Mouse (Mus musculus) heart, postnatal 10 days (tissue): ENCODE results near the gene Srgap3. TPM values are rescaled to one million over a fixed set of nuclear protein-coding genes. Genes with fewer than 3 reads are reported as not detected.

ENCODE experiments used
- DNase-seq, 2 experiments: peaks; one replicate each; pipeline ENCODE4 v3.0.0; 2021
- intact Hi-C: fragments of 180-260 bp; cut with DNase I; formaldehyde crosslinking; loops from one replicate; pipeline ENCODE4 v1.15.1; 2025
- total RNA-seq, 2 experiments: library from RNA; stranded (reverse); gene quantifications; 2 replicates each; pipeline ENCODE4 v1.2.3; 2021

Srgap3 gene
- total RNA-seq, 2 experiments from 2014 or later: 2.6 to 2.9 TPM

- intact Hi-C loops: no loop called here
- DNase-seq: no peak
Observed at GRCm38 (mm10) chr6:112950205-112951110, 3.4 kb upstream of the Srgap3 start.

- DNase-seq: no peak
- intact Hi-C loops: no loop called here
Observed at GRCm38 (mm10) chr6:112949220-112949619, 2.2 kb upstream of the Srgap3 start.

GRCm38 (mm10) chr6:112948416-112948815 is 1.4 kb upstream of the Srgap3 start:
- intact Hi-C loops: no loop called here
- no peak for DNase-seq

GRCm38 (mm10) chr6:112946021-112946811 is 850 bp downstream of the Srgap3 start:
- DNase-seq: peak; percentile 27 to 39

GRCm38 (mm10) chr6:112945181-112945751 is 1.8 kb downstream of the Srgap3 start:
- peak in 1 of 2 experiments; percentile 4 for DNase-seq
- intact Hi-C loops: no loop called here

More at GRCm38 (mm10) chr6:112946021-112946811, 850 bp downstream of the Srgap3 start:
- intact Hi-C loops: no loop called here

- no peak for DNase-seq
- intact Hi-C loops: no loop called here
Observed at GRCm38 (mm10) chr6:112943596-112944245, 3.3 kb downstream of the Srgap3 start.

- intact Hi-C loops: no loop called here
Observed at GRCm38 (mm10) chr6:112939281-112939680, 7.8 kb downstream of the Srgap3 start.

GRCm38 (mm10) chr6:112937791-112938190 is 9.3 kb downstream of the Srgap3 start:
- intact Hi-C loops: no loop called here
- DNase-seq: no peak

More at GRCm38 (mm10) chr6:112939281-112939680, 7.8 kb downstream of the Srgap3 start:
- no peak for DNase-seq

- no peak for DNase-seq
- intact Hi-C loops: no loop called here
Observed at GRCm38 (mm10) chr6:112934501-112934900, 12.6 kb downstream of the Srgap3 start.

- DNase-seq: no peak
- intact Hi-C loops: no loop called here
Observed at GRCm38 (mm10) chr6:112932611-112933010, 14.5 kb downstream of the Srgap3 start.

- intact Hi-C loops: no loop called here
- DNase-seq: peak in 1 of 2 experiments; percentile 20
Observed at GRCm38 (mm10) chr6:112930011-112930451, 17.0 kb downstream of the Srgap3 start.

GRCm38 (mm10) chr6:112929291-112929984 is 17.6 kb downstream of the Srgap3 start:
- intact Hi-C loops: no loop called here
- no peak for DNase-seq

GRCm38 (mm10) chr6:112928841-112929240 is 18.2 kb downstream of the Srgap3 start:
- no peak for DNase-seq
- intact Hi-C loops: no loop called here

- no peak for DNase-seq
- intact Hi-C loops: no loop called here
Observed at GRCm38 (mm10) chr6:112927341-112927740, 19.7 kb downstream of the Srgap3 start.

GRCm38 (mm10) chr6:112926011-112926410 is 21.1 kb downstream of the Srgap3 start:
- intact Hi-C loops: no loop called here
- DNase-seq: no peak

- intact Hi-C loops: no loop called here
- no peak for DNase-seq
Observed at GRCm38 (mm10) chr6:112925234-112925975, 21.7 kb downstream of the Srgap3 start.

- intact Hi-C loops: no loop called here
- no peak for DNase-seq
Observed at GRCm38 (mm10) chr6:112924606-112925141, 22.4 kb downstream of the Srgap3 start.

- intact Hi-C loops: no loop called here
- DNase-seq: no peak
Observed at GRCm38 (mm10) chr6:112920619-112921195, 26.4 kb downstream of the Srgap3 start.

GRCm38 (mm10) chr6:112917717-112918116 is 29.3 kb downstream of the Srgap3 start:
- DNase-seq: no peak
- intact Hi-C loops: no loop called here
